Mouse (Mus musculus) T-helper 17 cell (primary cell): ENCODE data around the gene Fbxo24.

Source experiments
- in situ Hi-C, 2 experiments: fragments of 300-600 bp; cut with MboI, MseI; formaldehyde crosslinking; loops; 1 replicate in 1 of 2; 2 replicates in 1 of 2; pipeline ENCODE4 v1.15.1; 2025; ENCODE audit warnings: high pct_unique_total_duplicates in 2 of 2

The Fbxo24 gene

GRCm38 (mm10) chr5:137562965-137563364 lies 65.8 kb downstream of the Fbxo24 start:
- in situ Hi-C loops, result no loop called here
